Mouse (Mus musculus): Measurements from ENCODE around the gene Btn2a2. TPM values are rescaled to one million over a fixed set of nuclear protein-coding genes. Genes with fewer than 3 reads are reported as not detected.
A peak's percentile ranks its signal among the peaks of the same experiment; 100 is the strongest.

The Btn2a2 gene
- polyA plus RNA-seq, 1 experiment = 0.91 TPM

GRCm38 (mm10) chr13:23529480-23530165, 41.0 kb upstream of the Btn2a2 start:
- no peaks in the 10 kb centered on the region for H3K27me3 ChIP-seq (ENCODE audit: control insufficient read depth, insufficient read depth, low read length, poor library complexity, severe bottlenecking)
- no peaks in the 10 kb centered on the region for H3K36me3 ChIP-seq (ENCODE audit: control insufficient read depth, insufficient read depth, low read length, poor library complexity, severe bottlenecking)
- H3K4me3 ChIP-seq (ENCODE audit: low read depth, low read length) = 0 out of 2 replicates have a peak overlapping the region, but pooled peaks have one; percentile 30
- no peaks in the 10 kb centered on the region for H3K4me1 ChIP-seq (ENCODE audit: control insufficient read depth, insufficient read depth, low read length)
- TF ChIP-seq POLR2A (IDR thresholded peaks at IDR 0.05; ENCODE audit: insufficient read depth, low read length) (no peak), EP300 (IDR thresholded peaks at IDR 0.05; ENCODE audit: insufficient read depth, low read depth, low read length) (no peak), CTCF (IDR thresholded peaks at IDR 0.05; ENCODE audit: low read depth, low read length) (no peak)
- peak overlapping the region; percentile 81; the same call in 1 of the 2 replicates for H3K9ac ChIP-seq (ENCODE audit: low read depth, poor library complexity, severe bottlenecking)
- no peaks in the 10 kb centered on the region for H3K9me3 ChIP-seq (replicated peaks; ENCODE audit: control insufficient read depth, insufficient read depth, low read length, poor library complexity, severe bottlenecking)
- H3K27ac ChIP-seq (ENCODE audit: insufficient read depth, low read length) = no peak overlapping the region

- H3K4me1 ChIP-seq (ENCODE audit: control insufficient read depth, insufficient read depth, low read length) = no peaks in the 10 kb centered on the region
- no peak overlapping the region for H3K4me3 ChIP-seq (ENCODE audit: low read depth, low read length)
- no peak overlapping the region for H3K27ac ChIP-seq (ENCODE audit: insufficient read depth, low read length)
- H3K9me3 ChIP-seq (replicated peaks; ENCODE audit: control insufficient read depth, insufficient read depth, low read length, poor library complexity, severe bottlenecking) = no peaks in the 10 kb centered on the region
- H3K9ac ChIP-seq (ENCODE audit: low read depth, poor library complexity, severe bottlenecking) = no peak overlapping the region
- H3K27me3 ChIP-seq (ENCODE audit: control insufficient read depth, insufficient read depth, low read length, poor library complexity, severe bottlenecking) = no peaks in the 10 kb centered on the region
- no peaks in the 10 kb centered on the region for H3K36me3 ChIP-seq (ENCODE audit: control insufficient read depth, insufficient read depth, low read length, poor library complexity, severe bottlenecking)
- TF ChIP-seq POLR2A (IDR thresholded peaks at IDR 0.05; ENCODE audit: insufficient read depth, low read length) = no peak
- no peak for TF ChIP-seq EP300 (IDR thresholded peaks at IDR 0.05; ENCODE audit: insufficient read depth, low read depth, low read length)
- no peak for TF ChIP-seq CTCF (IDR thresholded peaks at IDR 0.05; ENCODE audit: low read depth, low read length)
Observed at GRCm38 (mm10) chr13:23529005-23529404, 40.3 kb upstream of the Btn2a2 start.

- Histone ChIP-seq H3K9ac (ENCODE audit: low read depth, poor library complexity, severe bottlenecking) (peak overlapping the region; percentile 90), H3K9me3 (replicated peaks; ENCODE audit: control insufficient read depth, insufficient read depth, low read length, poor library complexity, severe bottlenecking) (no peaks in the 10 kb centered on the region), H3K4me3 (ENCODE audit: low read depth, low read length) (peak overlapping the region; percentile 88), H3K27ac (ENCODE audit: insufficient read depth, low read length) (no peak overlapping the region), H3K4me1 (ENCODE audit: control insufficient read depth, insufficient read depth, low read length) (no peaks in the 10 kb centered on the region), H3K27me3 (ENCODE audit: control insufficient read depth, insufficient read depth, low read length, poor library complexity, severe bottlenecking) (no peaks in the 10 kb centered on the region), H3K36me3 (ENCODE audit: control insufficient read depth, insufficient read depth, low read length, poor library complexity, severe bottlenecking) (no peaks in the 10 kb centered on the region)
- TF ChIP-seq POLR2A (IDR thresholded peaks at IDR 0.05; ENCODE audit: insufficient read depth, low read length) (no peak), EP300 (IDR thresholded peaks at IDR 0.05; ENCODE audit: insufficient read depth, low read depth, low read length) (0 out of 2 replicates have a peak, but pooled peaks have one; percentile 8)
Observed at GRCm38 (mm10) chr13:23526312-23526711, 37.7 kb upstream of the Btn2a2 start.

GRCm38 (mm10) chr13:23525901-23526300, 37.2 kb upstream of the Btn2a2 start:
- H3K27ac ChIP-seq (ENCODE audit: insufficient read depth, low read length) = no peak overlapping the region; the same call in 1 of the 2 replicates
- H3K9ac ChIP-seq (ENCODE audit: low read depth, poor library complexity, severe bottlenecking) = peak overlapping the region; percentile 90
- H3K4me3 ChIP-seq (ENCODE audit: low read depth, low read length) = peak overlapping the region; percentile 88
- no peak for TF ChIP-seq CTCF (IDR thresholded peaks at IDR 0.05; ENCODE audit: low read depth, low read length)
- no peaks in the 10 kb centered on the region for H3K36me3 ChIP-seq (ENCODE audit: control insufficient read depth, insufficient read depth, low read length, poor library complexity, severe bottlenecking)
- no peaks in the 10 kb centered on the region for H3K27me3 ChIP-seq (ENCODE audit: control insufficient read depth, insufficient read depth, low read length, poor library complexity, severe bottlenecking)
- H3K4me1 ChIP-seq (ENCODE audit: control insufficient read depth, insufficient read depth, low read length) = no peaks in the 10 kb centered on the region
- H3K9me3 ChIP-seq (replicated peaks; ENCODE audit: control insufficient read depth, insufficient read depth, low read length, poor library complexity, severe bottlenecking) = no peaks in the 10 kb centered on the region

GRCm38 (mm10) chr13:23524654-23525053, 36.0 kb upstream of the Btn2a2 start:
- TF ChIP-seq CTCF (IDR thresholded peaks at IDR 0.05; ENCODE audit: low read depth, low read length) (peak; percentile 72), EP300 (IDR thresholded peaks at IDR 0.05; ENCODE audit: insufficient read depth, low read depth, low read length) (no peak), POLR2A (IDR thresholded peaks at IDR 0.05; ENCODE audit: insufficient read depth, low read length) (no peak)
- no peaks in the 10 kb centered on the region for H3K27me3 ChIP-seq (ENCODE audit: control insufficient read depth, insufficient read depth, low read length, poor library complexity, severe bottlenecking)
- no peaks in the 10 kb centered on the region for H3K9me3 ChIP-seq (replicated peaks; ENCODE audit: control insufficient read depth, insufficient read depth, low read length, poor library complexity, severe bottlenecking)
- no peaks in the 10 kb centered on the region for H3K36me3 ChIP-seq (ENCODE audit: control insufficient read depth, insufficient read depth, low read length, poor library complexity, severe bottlenecking)
- no peaks in the 10 kb centered on the region for H3K4me1 ChIP-seq (ENCODE audit: control insufficient read depth, insufficient read depth, low read length)
- no peak overlapping the region for H3K9ac ChIP-seq (ENCODE audit: low read depth, poor library complexity, severe bottlenecking)
- H3K27ac ChIP-seq (ENCODE audit: insufficient read depth, low read length) = no peak overlapping the region
- no peak overlapping the region for H3K4me3 ChIP-seq (ENCODE audit: low read depth, low read length)

- Histone ChIP-seq H3K9me3 (replicated peaks; ENCODE audit: control insufficient read depth, insufficient read depth, low read length, poor library complexity, severe bottlenecking) (no peaks in the 10 kb centered on the region), H3K4me1 (ENCODE audit: control insufficient read depth, insufficient read depth, low read length) (no peaks in the 10 kb centered on the region), H3K27me3 (ENCODE audit: control insufficient read depth, insufficient read depth, low read length, poor library complexity, severe bottlenecking) (no peaks in the 10 kb centered on the region), H3K36me3 (ENCODE audit: control insufficient read depth, insufficient read depth, low read length, poor library complexity, severe bottlenecking) (no peaks in the 10 kb centered on the region), H3K4me3 (ENCODE audit: low read depth, low read length) (no peak overlapping the region), H3K27ac (ENCODE audit: insufficient read depth, low read length) (no peak overlapping the region), H3K9ac (ENCODE audit: low read depth, poor library complexity, severe bottlenecking) (no peak overlapping the region)
- TF ChIP-seq POLR2A (IDR thresholded peaks at IDR 0.05; ENCODE audit: insufficient read depth, low read length) (no peak), EP300 (IDR thresholded peaks at IDR 0.05; ENCODE audit: insufficient read depth, low read depth, low read length) (no peak), CTCF (IDR thresholded peaks at IDR 0.05; ENCODE audit: low read depth, low read length) (no peak)
Observed at GRCm38 (mm10) chr13:23523976-23524375, 35.3 kb upstream of the Btn2a2 start.

All from ES-Bruce4 (cell line).